Mouse (Mus musculus) urinary bladder, adult 18-20 months (tissue): Measurements from ENCODE around the gene Gm28308.
A peak's percentile ranks its signal among the peaks of the same experiment; 100 is the strongest.

ENCODE experiments used
- DNase-seq, 2 experiments: peaks; one replicate each; pipeline ENCODE4 v3.0.0; 2022; ENCODE audit warnings: low spot score in 2 of 2, mixed read lengths in 2 of 2

Gm28308 gene

DNA sequence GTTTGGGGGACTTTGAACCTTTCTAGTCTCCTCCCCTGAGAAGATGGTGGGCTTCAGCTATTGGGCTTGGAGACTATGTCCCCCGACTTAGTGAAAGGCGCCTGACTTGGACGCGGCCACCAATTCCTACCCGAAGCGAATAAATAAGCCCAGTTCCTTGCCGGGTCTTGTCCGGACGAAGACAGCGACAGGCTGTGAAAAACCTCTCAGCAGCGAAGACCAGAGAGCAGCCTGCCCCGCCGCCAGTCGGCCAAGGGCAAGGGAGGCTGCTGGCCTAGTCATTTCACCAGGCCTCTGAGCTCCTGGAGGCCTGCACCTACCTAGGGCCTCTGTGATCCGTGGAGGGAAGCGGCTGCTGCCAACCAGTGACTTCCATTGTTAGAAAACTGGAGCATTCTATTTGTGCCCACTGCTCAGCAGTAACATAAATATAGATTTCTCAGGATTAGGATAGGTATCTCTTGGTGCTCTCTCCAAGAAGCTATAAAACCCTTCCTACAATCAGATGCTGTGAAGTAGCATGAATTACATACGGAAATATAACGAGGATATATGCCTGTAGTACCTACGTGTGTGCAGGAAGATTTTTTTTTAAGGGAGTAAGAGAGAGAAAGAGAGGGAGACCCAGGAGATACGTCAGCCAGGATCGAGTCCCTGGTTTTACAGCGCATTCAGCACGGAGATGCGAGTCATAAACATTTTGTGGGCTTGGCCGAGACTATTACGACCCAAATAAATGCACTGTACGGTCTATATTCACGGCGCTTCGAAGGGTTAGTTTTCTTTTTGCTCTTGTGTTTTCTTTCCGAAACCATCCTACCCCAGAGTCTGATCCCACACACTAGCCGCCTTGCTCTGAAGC is 7.1 kb upstream of the Gm28308 start:
- DNase-seq: peak in 1 of 2 experiments; percentile 54

GRCm38 (mm10) chr6:52219234-52219942 is 6.2 kb upstream of the Gm28308 start:
- DNase-seq: no peak

DNA sequence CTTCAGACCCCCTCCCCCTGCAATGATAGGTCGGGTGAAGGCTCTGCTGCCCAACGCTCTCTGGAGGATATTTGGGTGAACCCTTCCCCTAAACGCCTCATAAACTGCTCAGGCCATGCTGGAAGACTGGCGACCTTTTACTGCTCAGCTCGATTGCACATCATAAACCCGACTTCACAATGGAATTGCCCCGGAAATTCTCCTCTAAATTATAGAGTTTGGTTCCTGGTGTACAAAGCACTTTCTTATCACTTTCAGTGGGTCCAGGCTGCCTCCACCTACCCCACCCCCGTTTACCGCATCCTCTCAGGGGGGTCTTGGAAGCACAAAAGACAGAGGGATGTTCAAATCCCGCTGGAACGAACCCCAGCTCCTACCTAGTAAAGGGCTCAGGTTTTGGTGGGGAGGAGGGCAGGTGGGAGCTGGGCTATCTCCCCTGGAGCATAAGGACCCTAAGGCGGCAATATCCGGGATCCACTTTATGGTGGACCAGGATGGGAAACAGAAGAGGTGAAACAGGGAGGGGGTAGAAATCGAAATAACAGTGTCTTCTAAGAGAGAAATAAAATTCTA is 5.6 kb upstream of the Gm28308 start:
- DNase-seq: peak; percentile 0 to 33

- DNase-seq: peak in 1 of 2 experiments; percentile 1
These were observed 4.9 kb upstream of the Gm28308 start for GRCm38 (mm10) chr6:52217895-52218642.

GRCm38 (mm10) chr6:52217459-52217768 is 4.3 kb upstream of the Gm28308 start:
- DNase-seq: peak in 1 of 2 experiments; percentile 90

DNA sequence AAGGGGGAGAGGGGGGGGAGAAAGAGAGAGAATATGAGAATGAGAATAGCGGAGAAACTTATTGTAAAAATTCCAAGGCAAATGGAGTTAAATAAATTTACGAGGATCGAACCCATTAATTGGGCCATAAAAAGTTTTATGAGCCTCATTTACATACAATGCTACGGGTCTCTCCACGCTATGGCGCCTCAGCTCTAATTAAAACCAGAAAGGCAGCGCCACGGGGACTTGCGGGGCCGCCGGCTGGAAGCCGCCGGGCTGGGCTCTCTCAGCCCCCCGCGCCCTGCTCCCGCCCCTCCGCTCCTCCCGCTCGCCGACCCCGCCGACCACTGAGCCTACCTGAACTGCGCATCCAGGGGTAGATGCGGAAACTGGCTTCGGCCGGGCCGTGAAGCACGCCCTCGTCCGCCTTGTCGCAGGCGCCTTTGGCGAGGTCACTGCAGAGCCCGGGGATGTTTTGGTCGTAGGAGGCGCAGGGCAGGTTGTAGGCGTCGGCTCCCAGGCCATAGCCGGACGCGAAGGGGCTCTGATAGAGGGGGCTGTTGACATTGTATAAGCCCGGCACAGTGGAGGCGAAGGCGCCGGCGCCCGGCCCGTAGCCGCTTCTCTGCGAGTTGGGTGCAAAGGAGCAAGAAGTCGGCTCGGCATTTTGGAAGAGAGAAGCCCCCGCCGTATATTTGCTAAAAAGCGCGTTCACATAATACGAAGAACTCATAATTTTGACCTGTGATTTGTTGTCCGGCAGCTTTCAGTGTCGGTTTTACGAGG is 3.7 kb upstream of the Gm28308 start:
- DNase-seq: peak; percentile 30 to 79

DNA sequence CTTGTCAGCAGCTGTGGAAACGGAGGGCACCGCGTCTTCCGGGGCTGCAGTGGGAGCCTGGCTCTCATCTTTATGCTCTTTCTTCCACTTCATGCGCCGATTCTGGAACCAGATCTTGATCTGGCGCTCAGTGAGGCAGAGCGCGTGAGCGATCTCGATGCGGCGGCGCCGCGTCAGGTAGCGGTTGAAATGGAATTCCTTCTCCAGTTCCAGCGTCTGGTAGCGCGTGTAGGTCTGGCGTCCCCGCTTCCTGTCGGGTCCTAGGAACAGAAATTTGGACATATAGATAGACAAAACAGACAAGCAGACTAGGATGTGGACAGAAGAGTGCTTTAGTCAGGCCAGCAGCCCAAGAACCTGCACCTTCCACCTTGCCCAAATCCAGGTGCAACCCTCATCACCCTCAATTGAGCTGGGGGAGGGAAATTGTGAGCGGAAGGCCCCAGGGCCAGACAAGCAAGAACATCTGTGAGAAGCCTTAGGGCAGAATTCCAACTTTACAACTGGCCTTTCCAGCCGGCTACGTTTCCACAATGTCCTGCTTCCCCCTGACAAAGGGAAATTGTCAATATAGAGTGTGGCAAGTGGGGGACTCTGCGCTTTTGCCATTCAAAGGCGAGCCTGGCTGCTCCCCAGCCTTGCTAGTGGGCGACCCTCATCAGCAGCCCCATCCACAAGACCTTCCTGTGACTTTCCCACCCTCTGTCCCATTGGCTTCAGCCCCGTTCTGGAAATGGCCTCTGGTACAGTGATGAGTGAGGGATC is 2.8 kb upstream of the Gm28308 start:
- peak; percentile 2 to 42 for DNase-seq

- no peak for DNase-seq
These were observed 1.9 kb upstream of the Gm28308 start for GRCm38 (mm10) chr6:52215070-52215469.

DNA sequence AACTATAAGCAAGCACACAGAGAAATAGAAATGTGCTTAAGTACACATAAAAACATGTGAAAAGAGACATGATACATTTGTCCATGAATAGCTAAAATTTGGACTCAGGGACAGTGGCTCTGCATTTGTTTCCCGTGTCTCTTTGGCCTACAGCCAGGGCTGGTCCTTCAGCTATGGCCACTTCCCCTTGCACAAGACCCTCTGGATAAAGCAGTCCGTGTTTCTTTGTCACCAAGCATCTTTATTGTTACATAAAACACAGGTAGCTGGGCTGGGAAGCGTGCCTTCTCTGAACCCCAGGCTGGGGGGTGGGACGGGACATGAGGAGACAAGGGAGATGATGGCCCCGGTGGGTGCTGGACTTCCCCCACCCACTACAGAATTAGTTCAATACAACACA is 1.1 kb upstream of the Gm28308 start:
- DNase-seq: no peak

DNA sequence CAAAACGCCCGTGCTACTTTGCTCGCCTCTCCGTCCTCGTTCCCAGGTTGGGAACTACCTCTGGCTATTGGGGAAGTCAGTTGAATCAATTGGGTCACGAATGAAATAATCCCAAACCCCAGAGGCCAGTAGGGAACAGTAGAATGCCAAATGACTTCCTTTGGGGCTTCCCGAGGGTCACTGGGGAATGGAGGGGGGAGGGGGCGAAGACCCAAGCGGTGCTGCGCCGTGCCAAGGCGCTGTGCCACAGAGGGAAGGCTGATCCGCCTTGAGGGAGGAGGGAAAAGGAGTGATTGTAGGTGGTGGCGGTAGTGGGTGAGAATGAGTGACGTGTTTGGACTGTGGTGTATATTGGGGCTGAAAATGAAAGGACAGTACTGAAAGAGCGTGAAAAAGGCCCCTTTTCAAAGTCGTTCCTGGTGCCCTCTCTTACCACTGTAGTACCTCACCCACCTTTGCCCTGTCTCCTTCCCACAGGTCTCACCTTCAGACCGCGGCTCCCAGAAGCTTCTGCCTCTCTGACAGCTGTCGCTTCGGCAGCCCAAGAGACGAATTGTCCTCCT is 502 bp downstream of the Gm28308 start:
- DNase-seq: peak in 1 of 2 experiments; percentile 36

DNA sequence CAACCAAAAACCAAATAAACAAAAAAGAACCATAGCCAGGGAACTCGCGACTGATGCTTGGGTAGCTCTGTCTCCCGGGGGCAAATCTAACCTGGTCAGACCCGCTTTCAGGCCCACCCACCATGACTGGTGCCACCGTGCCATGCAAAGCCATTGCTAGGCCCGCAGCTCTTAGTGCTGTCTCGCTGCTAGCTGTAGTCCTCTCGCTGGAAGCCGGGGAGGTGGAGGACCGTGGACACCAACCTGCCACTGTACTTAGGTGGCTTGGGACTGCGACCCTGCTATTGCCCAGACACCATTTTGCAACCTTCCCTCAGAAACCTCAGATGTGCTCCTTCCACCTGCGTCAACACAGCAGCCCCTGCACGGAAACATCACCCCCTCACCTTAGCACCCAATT is 1.2 kb downstream of the Gm28308 start:
- DNase-seq: peak in 1 of 2 experiments; percentile 8

GRCm38 (mm10) chr6:52211170-52211935 is 1.8 kb downstream of the Gm28308 start:
- DNase-seq: peak in 1 of 2 experiments; percentile 75

GRCm38 (mm10) chr6:52209685-52210046 is 3.5 kb downstream of the Gm28308 start:
- DNase-seq: no peak

GRCm38 (mm10) chr6:52208868-52209684 is 4.1 kb downstream of the Gm28308 start:
- DNase-seq: peak in 1 of 2 experiments; percentile 5

DNA sequence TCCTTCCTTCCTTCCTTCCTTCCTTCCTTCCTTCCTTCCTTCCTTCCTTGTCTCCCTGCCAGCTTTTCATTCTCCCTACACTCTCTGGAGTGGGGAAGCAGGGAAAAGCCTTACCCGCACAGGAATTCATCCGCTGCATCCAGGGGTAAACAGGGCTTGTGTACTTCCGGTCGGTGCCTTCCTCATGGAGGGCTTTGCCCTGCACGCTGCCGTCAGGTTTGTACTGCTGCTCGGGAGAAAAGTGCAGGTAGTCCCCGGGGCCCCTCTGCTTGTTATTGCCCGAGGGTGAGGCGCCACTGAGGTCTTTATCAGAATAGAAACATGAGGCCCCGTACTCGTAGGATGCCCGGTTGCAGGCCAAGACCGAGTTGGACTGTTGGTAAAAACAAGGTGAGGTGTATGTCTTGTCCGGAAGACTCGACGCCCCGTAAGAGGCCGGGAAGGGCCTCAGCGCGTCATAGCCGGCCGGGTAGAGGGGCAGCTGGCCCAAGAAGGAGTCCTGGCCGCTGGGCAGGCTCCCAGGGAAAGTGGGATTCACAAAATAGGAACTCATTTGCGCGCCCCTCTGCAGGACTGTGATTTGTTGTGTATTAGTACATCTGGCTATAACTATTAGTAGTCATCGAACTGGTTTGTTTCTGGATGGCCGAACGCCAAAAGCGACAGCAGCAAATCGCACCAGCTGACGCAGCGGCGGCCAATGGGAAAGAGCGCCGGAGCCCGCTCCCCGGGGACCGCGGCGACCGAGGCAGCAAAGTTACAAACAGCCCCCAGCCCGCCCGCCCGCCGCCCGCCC is 4.9 kb downstream of the Gm28308 start, which contains the start of gene Hoxa6:
Hoxa6 (minus strand) TSS at position 651 of the 796 bp plus-strand sequence.
- peak in 1 of 2 experiments; percentile 30 for DNase-seq

DNA sequence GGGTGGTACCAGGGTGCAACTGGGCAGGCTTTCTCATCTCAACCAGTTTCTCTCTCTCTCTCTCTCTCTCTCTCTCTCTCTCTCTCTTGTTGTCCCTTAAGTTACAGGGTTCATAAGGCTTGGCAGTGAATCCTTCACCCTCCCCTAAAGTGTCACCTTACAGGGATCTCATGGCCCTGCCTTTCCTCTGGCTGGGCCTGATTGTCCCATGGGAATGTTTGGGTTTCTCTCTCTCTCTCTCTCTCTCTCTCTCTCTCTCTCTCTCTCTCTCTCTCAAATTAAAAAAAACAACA is 5.5 kb downstream of the Gm28308 start:
- no peak for DNase-seq

- no peak for DNase-seq
These were observed 6.1 kb downstream of the Gm28308 start for GRCm38 (mm10) chr6:52206882-52207683.
